Mouse (Mus musculus) liver, postnatal 0 days (tissue): ENCODE data around the gene Mtg2. TPM values are rescaled to one million over a fixed set of nuclear protein-coding genes. Genes with fewer than 3 reads are reported as not detected.
A peak's percentile ranks its signal among the peaks of the same experiment; 100 is the strongest.

Source experiments
- ATAC-seq: fragments of 200-750 bp; cut with Nextera tagmentation; 2 replicates; pipeline ENCODE4 v1.8.0; 2017; ENCODE audit warnings: mild to moderate bottlenecking, moderate library complexity
- DNase-seq: peaks from one replicate; pipeline ENCODE4 v3.0.0-alpha.2; 2016
- H3K27ac ChIP-seq: fragments of 300-500 bp; sonication (generic); 2 replicates; pipeline ENCODE4 v1.5.1; 2014; ENCODE audit warnings: antibody characterized with exemption, moderate library complexity, mild to moderate bottlenecking, low read depth
- H3K27me3 ChIP-seq: fragments of 300-500 bp; sonication (generic); 2 replicates; pipeline ENCODE4 v1.6.1; 2014; ENCODE audit warnings: low read length, control low read depth, mixed read lengths; ENCODE audit not compliant: insufficient read depth
- H3K36me3 ChIP-seq: fragments of 300-500 bp; sonication (generic); replicated peaks from 2 replicates; pipeline ENCODE4 v1.6.1; 2014; ENCODE audit warnings: mild to moderate bottlenecking, control low read depth, low read length, moderate library complexity, mixed read lengths; ENCODE audit not compliant: insufficient read depth
- H3K4me1 ChIP-seq: fragments of 300-500 bp; sonication (generic); 2 replicates; pipeline ENCODE4 v1.6.1; 2014; ENCODE audit warnings: antibody characterized with exemption, mild to moderate bottlenecking, control low read depth; ENCODE audit not compliant: insufficient read depth
- H3K4me2 ChIP-seq: fragments of 300-500 bp; sonication (generic); 2 replicates; pipeline ENCODE4 v1.6.1; 2014; ENCODE audit warnings: low read depth, mild to moderate bottlenecking, low read length, moderate library complexity, mixed read lengths
- H3K4me3 ChIP-seq: fragments of 300-500 bp; sonication (generic); 2 replicates; pipeline ENCODE4 v1.5.1; 2014; ENCODE audit warnings: low read depth, low read length
- H3K9ac ChIP-seq: fragments of 300-500 bp; sonication (generic); replicated peaks from 2 replicates; pipeline ENCODE4 v1.6.1; 2014; ENCODE audit warnings: mild to moderate bottlenecking, moderate library complexity
- H3K9me3 ChIP-seq: fragments of 300-500 bp; sonication (generic); 2 replicates; pipeline ENCODE4 v1.6.1; 2016; ENCODE audit warnings: mild to moderate bottlenecking, control low read depth, low read length, mixed read lengths
- CTCF ChIP-seq: sonication (generic); IDR thresholded peaks from 2 replicates; pipeline ENCODE4 v1.5.1; 2016; ENCODE audit warnings: antibody characterized with exemption, low read depth
- EP300 ChIP-seq: IDR thresholded peaks from 2 replicates; pipeline ENCODE4 v1.6.1; 2016; ENCODE audit warnings: antibody characterized with exemption, low read depth, mild to moderate bottlenecking
- WGBS: fragments of 180-500 bp; shearing (Covaris S2); extraction: QIAGEN DNeasy Blood & Tissue Kit; methylation state at CpG from one replicate; pipeline ENCODE4 v1.1.7; 2014; ENCODE audit not compliant: insufficient replicate concordance; 5-methylcytosine and 5-hydroxymethylcytosine counted together
- polyA plus RNA-seq: library from polyadenylated mRNA; unstranded; fragments of >200 nt; fragmentation: Nextera tagmentation; extraction: Ambion mirVana; gene quantifications from 2 replicates; pipeline ENCODE4 v1.2.1, GENCODE M21; 2015

The Mtg2 gene
- polyA plus RNA-seq, 1 experiment from 2014 or later = 9.8 TPM

DNA sequence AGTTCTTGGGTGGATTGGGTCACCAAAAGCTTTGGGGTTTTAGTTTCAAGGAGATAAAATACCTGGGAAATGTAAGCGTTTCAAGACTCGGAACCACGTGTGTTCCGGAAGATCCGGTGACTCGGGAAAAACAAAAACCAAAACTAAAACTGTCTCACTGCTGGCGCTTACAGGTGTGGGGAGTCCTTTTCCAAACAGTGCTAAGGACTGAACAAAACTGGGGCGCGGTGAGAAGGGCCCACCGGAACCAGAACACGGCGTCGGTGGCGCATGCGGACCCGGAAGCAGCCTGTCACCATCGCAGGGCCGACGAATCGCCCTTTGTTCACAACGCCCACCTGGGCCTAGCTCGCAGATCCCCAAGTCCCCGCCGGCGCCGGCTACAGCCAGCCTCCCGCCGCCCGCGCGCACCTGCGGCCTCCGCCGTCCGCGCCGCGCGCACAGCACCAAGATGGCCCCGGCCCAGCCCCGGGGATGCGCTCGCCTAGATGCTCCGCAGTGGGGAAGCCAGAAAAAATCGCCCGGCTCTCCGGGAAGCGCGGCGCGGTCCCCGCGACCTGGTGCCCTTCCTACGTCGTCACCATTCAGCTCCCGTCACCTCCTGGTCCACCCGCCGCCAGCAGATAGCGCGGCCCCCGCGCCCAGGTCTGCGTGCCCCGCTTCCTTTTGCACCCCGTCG lies 28.7 kb upstream of the Mtg2 start:
- H3K4me1 ChIP-seq = peaks cover 22% of the 10 kb centered on the region
- H3K4me2 ChIP-seq = peak overlapping the region; percentile 99
- DNase-seq (peak; percentile 65), ATAC-seq (peak; percentile 64)
- peak overlapping the region; percentile 98 for H3K27ac ChIP-seq
- TF ChIP-seq EP300 (no peak), CTCF (no peak)
- no peaks in the 10 kb centered on the region for H3K9me3 ChIP-seq
- peak overlapping the region; percentile 97 for H3K4me3 ChIP-seq
- H3K36me3 ChIP-seq = peaks cover 26% of the 10 kb centered on the region
- peak overlapping the region; percentile 94 for H3K9ac ChIP-seq
- H3K27me3 ChIP-seq = no peaks in the 10 kb centered on the region
- under 1% methylated on average over 66 of the region's 66 CpGs for WGBS

DNA sequence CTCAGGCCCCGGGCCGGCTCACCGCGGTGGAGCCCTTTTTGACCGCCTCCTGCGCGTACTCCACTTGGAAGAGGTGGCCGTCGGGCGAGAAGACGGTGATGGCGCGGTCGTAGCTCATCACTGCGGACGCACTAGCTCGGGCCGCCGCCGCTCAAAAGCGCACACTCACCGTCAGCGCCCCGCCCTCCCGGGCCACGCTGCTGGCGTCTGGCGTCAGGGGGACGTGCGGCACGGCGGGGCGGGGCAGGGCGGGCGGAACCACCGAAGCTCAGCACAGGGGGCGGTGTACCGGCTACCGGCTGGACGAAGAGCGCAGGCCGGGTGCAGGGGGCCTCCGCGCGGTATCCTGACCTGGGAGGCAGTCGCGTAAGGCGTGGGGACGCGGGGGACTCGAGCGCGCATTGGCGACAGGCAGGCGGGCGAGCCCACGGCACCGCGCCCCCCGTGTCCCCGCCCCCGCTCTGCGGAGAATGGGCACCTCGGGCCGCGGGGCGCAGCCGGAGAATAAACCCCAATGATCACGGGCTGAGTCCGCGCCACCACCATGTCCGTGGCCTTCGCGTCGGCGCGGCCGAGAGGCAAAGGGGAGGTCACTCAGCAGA lies 28.0 kb upstream of the Mtg2 start, which contains the start of the genes Psma7 and Ss18l1:
Gene Psma7 (minus strand): TSS at position 178 of the 602 bp plus-strand sequence.
Gene Ss18l1 (plus strand): TSS at position 254 of the 602 bp plus-strand sequence.
- Histone ChIP-seq H3K4me3 (peak within 1 kb of the TSS; percentile 97), H3K27ac (peak within 1 kb of the TSS; percentile 98), H3K27me3 (no peaks in the 10 kb centered on the region), H3K4me1 (peaks cover 22% of the 10 kb centered on the region), H3K9me3 (no peaks in the 10 kb centered on the region), H3K9ac (peak within 1 kb of the TSS; percentile 94), H3K4me2 (peak within 1 kb of the TSS; percentile 99), H3K36me3 (peaks cover 20% of the 10 kb centered on the region)
- DNase-seq = peak; percentile 95
- WGBS = under 1% methylated on average over 56 of the region's 78 CpGs
- ATAC-seq = peak; percentile 97
- no peak for TF ChIP-seq EP300
- no peak; the same call in 1 of the 2 replicates for TF ChIP-seq CTCF

DNA sequence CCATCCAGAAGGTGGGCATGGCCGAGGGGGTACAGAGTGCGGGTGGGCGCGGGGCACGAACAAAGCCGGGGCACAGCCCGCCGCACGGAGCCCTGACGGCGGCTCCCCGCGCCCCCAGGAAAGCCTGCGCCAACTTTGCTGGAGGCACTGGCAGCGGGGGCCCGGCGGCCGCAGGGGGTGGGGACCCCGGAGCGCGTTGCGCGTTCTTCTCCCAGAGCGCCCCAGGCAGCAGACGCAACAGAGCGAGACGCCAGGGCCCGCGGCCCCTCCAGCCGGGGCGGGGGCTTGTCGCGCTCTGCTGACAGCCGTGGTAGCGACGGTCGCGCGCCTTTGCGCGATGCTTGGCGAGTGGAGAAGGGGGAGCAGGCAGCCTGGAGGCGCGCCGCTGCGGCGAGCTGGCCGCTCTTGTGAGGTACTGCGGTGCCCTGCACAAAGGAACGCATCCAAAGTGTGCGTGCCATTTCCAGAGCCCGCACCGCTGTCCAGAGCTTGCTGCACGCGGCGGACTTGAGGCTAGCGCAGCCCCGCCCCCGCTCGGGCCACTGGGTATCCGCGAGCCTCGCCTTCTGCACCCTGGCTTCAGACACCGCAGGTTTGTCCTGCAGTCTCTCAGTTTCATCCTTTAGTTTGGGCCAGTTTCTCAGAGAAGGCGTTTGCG lies 27.4 kb upstream of the Mtg2 start:
- DNase-seq (peak; percentile 73), ATAC-seq (peak; percentile 16; the same call in 1 of the 2 replicates)
- Histone ChIP-seq H3K9me3 (no peaks in the 10 kb centered on the region), H3K27me3 (no peaks in the 10 kb centered on the region), H3K36me3 (peaks cover 15% of the 10 kb centered on the region), H3K4me3 (peak overlapping the region; percentile 97), H3K27ac (peak overlapping the region; percentile 98), H3K4me1 (peaks cover 22% of the 10 kb centered on the region), H3K4me2 (peak overlapping the region; percentile 99), H3K9ac (peak overlapping the region; percentile 94)
- WGBS = under 1% methylated on average over 50 of the region's 66 CpGs
- TF ChIP-seq CTCF (no peak), EP300 (no peak)

DNA sequence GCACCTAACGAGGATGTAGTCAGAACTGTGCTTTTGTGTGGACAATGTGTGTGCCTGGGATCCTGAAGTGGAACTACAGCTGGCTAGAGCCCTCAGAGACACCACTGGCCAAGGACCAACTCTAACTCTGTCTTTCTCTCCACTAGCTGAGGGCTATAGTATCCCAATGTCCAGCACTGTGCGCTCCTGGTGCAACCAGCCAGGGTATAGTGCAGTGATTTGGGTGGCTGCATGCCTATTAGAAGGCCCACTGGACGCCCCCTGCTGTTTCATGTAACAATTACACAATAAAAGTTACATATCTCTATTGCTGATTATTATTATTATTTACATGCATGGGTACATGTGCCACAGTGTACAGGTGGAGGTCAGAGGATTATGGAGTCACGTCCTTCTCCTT lies 25.1 kb upstream of the Mtg2 start:
- ATAC-seq (no peak), DNase-seq (no peak)
- H3K9ac ChIP-seq = no peak overlapping the region
- H3K4me2 ChIP-seq = no peak overlapping the region
- peak; percentile 75 for TF ChIP-seq CTCF
- TF ChIP-seq EP300 = no peak
- H3K27me3 ChIP-seq = no peaks in the 10 kb centered on the region
- peaks cover 19% of the 10 kb centered on the region for H3K4me1 ChIP-seq
- H3K27ac ChIP-seq = no peak overlapping the region
- 0 out of 2 replicates have a peak, but pooled peaks cover 4% of the 10 kb centered on the region for H3K36me3 ChIP-seq
- WGBS = 47% methylated on average over 4 of the region's 4 CpGs
- no peaks in the 10 kb centered on the region for H3K9me3 ChIP-seq
- H3K4me3 ChIP-seq = no peak overlapping the region

DNA sequence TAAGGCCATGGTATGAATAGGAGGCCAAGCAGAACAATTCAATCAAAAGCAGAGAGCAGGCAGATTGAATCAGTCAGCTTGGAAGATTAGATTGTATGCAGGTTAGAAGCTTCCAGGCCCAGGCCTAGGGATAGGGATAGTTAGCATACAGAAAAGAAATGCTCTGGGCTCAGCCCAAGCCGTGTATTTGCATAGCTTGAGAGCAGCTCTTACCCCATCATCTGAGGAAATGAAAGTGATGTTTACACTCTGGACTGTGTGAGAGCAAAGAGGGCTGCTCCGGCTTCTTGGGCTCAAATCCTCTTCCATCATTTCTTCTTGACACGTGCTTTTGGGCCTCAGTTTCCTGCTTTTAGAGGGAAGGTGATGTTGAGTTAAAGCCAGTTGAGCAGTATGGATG lies 22.8 kb upstream of the Mtg2 start:
- DNase-seq (no peak), ATAC-seq (no peak)
- Histone ChIP-seq H3K4me2 (no peak overlapping the region), H3K27ac (no peak overlapping the region), H3K4me1 (peaks cover 10% of the 10 kb centered on the region), H3K27me3 (no peaks in the 10 kb centered on the region), H3K9ac (no peak overlapping the region), H3K9me3 (no peaks in the 10 kb centered on the region), H3K36me3 (no peaks in the 10 kb centered on the region), H3K4me3 (no peak overlapping the region)
- TF ChIP-seq EP300 (no peak), CTCF (no peak)
- WGBS = 62% methylated on average over 3 of the region's 3 CpGs

DNA sequence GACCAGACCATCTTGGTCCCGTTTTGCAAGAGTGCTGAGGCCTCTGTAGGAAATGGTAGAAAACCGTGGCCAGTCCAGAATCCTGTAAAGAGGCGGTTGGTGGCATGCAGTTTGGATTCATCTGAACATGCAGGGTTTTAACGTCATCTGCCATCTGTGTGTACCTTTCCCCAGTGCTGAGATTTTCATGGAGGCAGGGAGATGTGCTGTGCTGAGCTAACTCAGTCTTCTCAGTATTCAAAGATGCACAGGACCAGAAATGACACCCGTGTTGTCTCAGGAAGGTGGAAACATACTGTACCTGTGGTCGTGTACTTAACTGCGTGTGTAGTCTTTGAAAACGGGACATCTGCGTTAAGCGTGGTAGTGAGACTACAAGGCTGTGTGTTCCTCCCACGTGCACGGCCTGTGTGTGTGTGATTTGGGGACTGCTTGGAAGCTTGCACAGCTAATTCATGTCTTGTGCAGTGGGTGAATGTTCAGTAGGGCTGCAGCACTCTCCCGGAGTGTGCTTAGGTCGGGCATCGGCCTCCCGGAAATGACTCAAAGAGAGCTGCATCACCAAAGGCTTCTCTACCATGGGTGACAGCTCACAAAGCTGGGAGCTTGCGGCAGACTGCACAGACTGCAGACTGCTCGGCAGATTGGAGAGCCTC lies 22.3 kb upstream of the Mtg2 start:
- peaks cover 9% of the 10 kb centered on the region for H3K4me1 ChIP-seq
- DNase-seq (no peak), ATAC-seq (no peak)
- H3K27me3 ChIP-seq = no peaks in the 10 kb centered on the region
- no peak overlapping the region for H3K4me3 ChIP-seq
- TF ChIP-seq CTCF (no peak), EP300 (no peak)
- 88% methylated on average over 18 of the region's 18 CpGs for WGBS
- H3K4me2 ChIP-seq = no peak overlapping the region
- no peaks in the 10 kb centered on the region; the same call in 1 of the 2 replicates for H3K36me3 ChIP-seq
- H3K27ac ChIP-seq = no peak overlapping the region
- H3K9ac ChIP-seq = no peak overlapping the region
- H3K9me3 ChIP-seq = no peaks in the 10 kb centered on the region
